Mouse (Mus musculus) lung, embryonic 16.5 days (tissue): ENCODE measurements at regions not wholly inside any gene's neighbourhood (a gene's known extent, or its start where the extent isn't known, plus 50 kb on each side); places are given as distances from the start of the nearest gene placed in this dataset.
"Not testable (repeated sequence)": the region's sequence is repeated elsewhere in the genome, so short reads cannot be mapped to it uniquely, and the experiment has no call there.

Experiments used
- ATAC-seq: fragments of 200-750 bp; cut with Nextera tagmentation; 2 replicates; pipeline ENCODE4 v1.8.0; 2017; ENCODE audit warnings: low read depth, mild to moderate bottlenecking, moderate library complexity
- H3K27ac ChIP-seq: fragments of 300-500 bp; sonication (generic); 2 replicates; pipeline ENCODE4 v1.5.1; 2014; ENCODE audit warnings: mild to moderate bottlenecking, control low read depth, low read length
- H3K27me3 ChIP-seq: fragments of 300-500 bp; sonication (generic); 2 replicates; pipeline ENCODE4 v1.6.1; 2014; ENCODE audit warnings: low read depth, low read length, mixed read lengths; ENCODE audit not compliant: control insufficient read depth, insufficient read depth
- H3K36me3 ChIP-seq: fragments of 300-500 bp; sonication (generic); 2 replicates; pipeline ENCODE4 v1.6.1; 2014; ENCODE audit warnings: low read length; ENCODE audit not compliant: control insufficient read depth, insufficient read depth
- H3K4me1 ChIP-seq: fragments of 300-500 bp; sonication (generic); replicated peaks from 2 replicates; pipeline ENCODE4 v1.6.1; 2014; ENCODE audit warnings: low read length, mixed read lengths; ENCODE audit not compliant: control insufficient read depth, insufficient read depth
- H3K4me2 ChIP-seq: fragments of 300-500 bp; sonication (generic); 2 replicates; pipeline ENCODE4 v1.6.1; 2014; ENCODE audit warnings: low read depth, low read length, control low read depth
- H3K4me3 ChIP-seq: fragments of 300-500 bp; sonication (generic); 2 replicates; pipeline ENCODE4 v1.5.1; 2014; ENCODE audit warnings: mild to moderate bottlenecking, low read length, control low read depth
- H3K9ac ChIP-seq: fragments of 300-500 bp; sonication (generic); 2 replicates; pipeline ENCODE4 v1.6.1; 2014; ENCODE audit warnings: low read length, control low read depth
- H3K9me3 ChIP-seq: fragments of 300-500 bp; sonication (generic); 2 replicates; pipeline ENCODE4 v1.6.1; 2016; ENCODE audit warnings: low read length; ENCODE audit not compliant: control insufficient read depth
- WGBS: fragments of 180-500 bp; shearing (Covaris S2); extraction: QIAGEN DNeasy Blood & Tissue Kit; methylation state at CpG from one replicate; pipeline ENCODE4 v1.1.7; 2014; 5-methylcytosine and 5-hydroxymethylcytosine counted together

DNA sequence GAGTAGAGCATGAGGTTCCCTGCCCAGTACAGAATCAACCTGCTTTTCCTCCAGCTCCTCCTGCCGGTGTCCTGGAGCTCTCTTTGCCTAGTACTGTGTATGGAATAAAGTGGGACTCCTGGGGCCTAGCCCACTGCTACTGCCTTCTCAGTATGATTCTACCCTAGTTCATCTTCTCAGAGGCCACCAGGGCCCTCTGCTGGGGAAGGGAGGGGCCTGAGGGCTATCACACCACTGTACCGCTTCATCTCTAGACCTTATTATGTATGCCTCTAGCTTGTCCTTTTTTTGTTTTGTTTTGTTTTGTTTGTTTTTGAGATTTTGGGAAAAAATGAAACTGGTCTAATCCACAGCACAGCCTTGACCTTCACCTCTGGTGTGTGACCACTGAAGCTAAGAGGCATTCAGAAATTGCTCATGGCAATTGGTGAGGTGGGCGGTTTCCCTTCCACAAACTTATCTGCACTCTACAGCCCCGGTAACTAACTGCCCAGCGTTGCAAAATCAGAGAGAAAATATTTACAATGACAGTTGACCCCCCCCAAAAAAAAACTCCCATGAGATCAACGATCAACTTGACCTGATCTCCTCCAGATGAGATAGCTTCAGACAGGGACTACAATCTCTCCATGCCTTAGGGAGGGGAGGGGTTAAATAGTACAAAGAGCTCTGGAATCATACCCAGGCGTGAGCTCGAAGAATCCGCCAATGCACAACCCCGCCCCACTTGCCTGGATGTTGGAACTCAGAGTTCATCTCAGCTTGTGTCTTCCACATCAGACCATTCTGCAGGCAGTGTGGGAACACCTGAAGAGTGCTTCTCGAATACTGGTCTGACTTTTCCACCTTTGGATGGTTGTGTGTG lies 168.8 kb downstream of the Tomm20 start:
- no peak for ATAC-seq
- Histone ChIP-seq H3K4me2 (no peak overlapping the region), H3K27ac (no peak overlapping the region), H3K27me3 (no peaks in the 10 kb centered on the region), H3K9me3 (no peaks in the 10 kb centered on the region), H3K36me3 (no peaks in the 10 kb centered on the region), H3K9ac (no peak overlapping the region), H3K4me1 (0 out of 2 replicates have a peak, but pooled peaks cover 3% of the 10 kb centered on the region), H3K4me3 (no peak overlapping the region)
- 70% methylated on average over 11 of the region's 11 CpGs for WGBS

- Histone ChIP-seq H3K4me2 (no peak overlapping the region), H3K9me3 (no peaks in the 10 kb centered on the region), H3K4me3 (no peak overlapping the region), H3K27me3 (no peaks in the 10 kb centered on the region), H3K9ac (no peak overlapping the region), H3K4me1 (0 out of 2 replicates have a peak, but pooled peaks cover 3% of the 10 kb centered on the region), H3K36me3 (no peaks in the 10 kb centered on the region), H3K27ac (no peak overlapping the region)
- WGBS = 45% methylated on average over 3 of the region's 3 CpGs
- ATAC-seq = no peak
Observed at GRCm38 (mm10) chr8:126775334-126775733, 170.3 kb downstream of the Tomm20 start.

GRCm38 (mm10) chr8:126774816-126775215 lies 170.8 kb downstream of the Tomm20 start:
- 78% methylated on average over 7 of the region's 7 CpGs for WGBS
- no peak for ATAC-seq

GRCm38 (mm10) chr8:126772748-126773147 lies 172.9 kb downstream of the Tomm20 start:
- Histone ChIP-seq H3K27me3 (no peaks in the 10 kb centered on the region), H3K4me3 (no peak overlapping the region), H3K9me3 (no peaks in the 10 kb centered on the region), H3K27ac (no peak overlapping the region), H3K36me3 (no peaks in the 10 kb centered on the region), H3K4me2 (no peak overlapping the region), H3K9ac (no peak overlapping the region), H3K4me1 (0 out of 2 replicates have a peak, but pooled peaks cover 3% of the 10 kb centered on the region)
- 72% methylated on average over 11 of the region's 11 CpGs for WGBS
- no peak for ATAC-seq

More at GRCm38 (mm10) chr8:126774816-126775215, 170.8 kb downstream of the Tomm20 start:
- Histone ChIP-seq H3K4me2 (no peak overlapping the region), H3K9ac (no peak overlapping the region), H3K4me1 (0 out of 2 replicates have a peak, but pooled peaks cover 3% of the 10 kb centered on the region), H3K27me3 (no peaks in the 10 kb centered on the region), H3K9me3 (no peaks in the 10 kb centered on the region), H3K36me3 (no peaks in the 10 kb centered on the region), H3K27ac (no peak overlapping the region), H3K4me3 (no peak overlapping the region)

GRCm38 (mm10) chr8:126772194-126772593 lies 173.4 kb downstream of the Tomm20 start:
- Histone ChIP-seq H3K4me1 (0 out of 2 replicates have a peak, but pooled peaks cover 2% of the 10 kb centered on the region), H3K9ac (no peak overlapping the region), H3K4me3 (no peak overlapping the region), H3K27ac (no peak overlapping the region), H3K36me3 (no peaks in the 10 kb centered on the region), H3K4me2 (no peak overlapping the region), H3K27me3 (no peaks in the 10 kb centered on the region), H3K9me3 (no peaks in the 10 kb centered on the region)
- WGBS = 74% methylated on average over 7 of the region's 7 CpGs
- no peak for ATAC-seq

- not testable (repeated sequence) for H3K4me1 ChIP-seq, H3K27ac ChIP-seq, H3K9ac ChIP-seq, H3K36me3 ChIP-seq, H3K4me2 ChIP-seq, H3K27me3 ChIP-seq, H3K4me3 ChIP-seq, ATAC-seq, H3K9me3 ChIP-seq
- WGBS = 58% methylated on average over 2 of the region's 2 CpGs
Observed at GRCm38 (mm10) chr8:126770374-126770773, 175.3 kb downstream of the Tomm20 start.

- 59% methylated on average over 5 of the region's 5 CpGs for WGBS
- H3K27me3 ChIP-seq = no peaks in the 10 kb centered on the region
- no peak overlapping the region for H3K4me3 ChIP-seq
- H3K36me3 ChIP-seq = no peaks in the 10 kb centered on the region
- H3K4me1 ChIP-seq = no peaks in the 10 kb centered on the region
- no peak overlapping the region for H3K9ac ChIP-seq
- no peak; the same call in 1 of the 2 replicates for ATAC-seq
- no peak overlapping the region for H3K27ac ChIP-seq
- no peak overlapping the region for H3K4me2 ChIP-seq
- no peaks in the 10 kb centered on the region for H3K9me3 ChIP-seq
Observed at GRCm38 (mm10) chr8:126768142-126768541, 174.4 kb upstream of the Irf2bp2 start.

DNA sequence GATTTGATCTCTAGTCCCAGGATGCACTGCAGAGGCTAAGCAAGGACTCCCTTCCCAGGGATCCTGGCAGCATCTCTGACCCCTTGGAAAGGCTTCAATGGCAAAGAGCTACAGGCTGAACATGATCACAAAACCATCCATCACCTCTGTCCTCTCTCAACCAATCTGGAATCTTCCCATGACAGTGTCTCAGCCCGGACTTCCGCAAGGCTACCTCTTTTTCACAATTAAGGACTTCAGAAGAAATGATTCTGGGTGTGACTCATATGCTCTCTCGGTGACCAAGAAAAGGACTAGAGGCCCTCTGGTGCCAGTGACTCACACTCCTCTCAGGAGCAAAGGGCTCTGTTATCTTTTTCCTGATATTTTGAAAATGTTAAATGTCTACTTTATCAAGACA lies 173.6 kb upstream of the Irf2bp2 start:
- Histone ChIP-seq H3K9me3 (no peaks in the 10 kb centered on the region), H3K4me3 (no peak overlapping the region), H3K4me2 (no peak overlapping the region), H3K36me3 (no peaks in the 10 kb centered on the region), H3K9ac (no peak overlapping the region), H3K27ac (no peak overlapping the region), H3K27me3 (no peaks in the 10 kb centered on the region), H3K4me1 (no peaks in the 10 kb centered on the region)
- 81% methylated on average over 3 of the region's 3 CpGs for WGBS
- no peak for ATAC-seq

- Histone ChIP-seq H3K9me3 (no peaks in the 10 kb centered on the region), H3K4me1 (no peaks in the 10 kb centered on the region), H3K27ac (no peak overlapping the region), H3K27me3 (no peaks in the 10 kb centered on the region), H3K36me3 (no peaks in the 10 kb centered on the region), H3K4me3 (no peak overlapping the region), H3K4me2 (no peak overlapping the region), H3K9ac (no peak overlapping the region)
- 64% methylated on average over 6 of the region's 6 CpGs for WGBS
- ATAC-seq = no peak
Observed at GRCm38 (mm10) chr8:126765693-126766238, 172.0 kb upstream of the Irf2bp2 start.
